Mouse (Mus musculus): ENCODE measurements at regions not wholly inside any gene's neighbourhood (a gene's known extent, or its start where the extent isn't known, plus 50 kb on each side); places are given as distances from the start of the nearest gene placed in this dataset.

DNA sequence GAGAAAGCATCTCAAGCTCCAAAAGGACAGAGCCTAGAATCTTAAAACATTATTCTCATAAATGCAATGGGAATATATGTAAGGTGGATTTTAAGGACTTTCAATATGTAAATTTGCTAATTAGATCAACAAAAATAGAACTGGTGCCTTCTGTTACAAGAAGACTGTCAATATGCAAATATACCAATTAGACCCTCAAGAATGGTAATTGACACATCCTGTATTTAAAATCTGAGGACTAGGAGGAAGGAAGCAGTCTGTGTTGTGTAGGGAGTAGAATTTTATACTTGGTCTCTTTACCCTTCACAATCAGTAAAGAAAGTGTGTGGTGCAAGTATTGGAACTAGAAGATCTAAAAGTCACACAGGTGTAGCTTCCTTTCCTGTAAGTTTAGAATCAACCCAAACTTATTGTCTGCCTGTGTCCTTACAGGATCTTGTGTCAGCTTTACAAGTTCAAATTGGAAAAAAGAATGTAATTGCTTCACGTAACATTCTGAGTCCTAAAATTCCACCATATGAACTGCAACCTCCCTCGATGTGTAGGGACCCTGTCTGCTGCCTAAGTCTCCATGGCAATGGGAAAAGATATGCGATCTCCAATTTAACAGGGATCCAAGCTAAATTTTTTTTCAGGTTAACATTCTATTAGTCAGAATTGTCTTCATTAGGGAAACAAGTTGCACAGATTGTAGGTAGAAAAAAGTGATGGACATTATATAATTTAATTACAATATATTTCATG, 1026.8 kb downstream of the Gm9008 start:
- H3K27me3 ChIP-seq, result no peaks in the 10 kb centered on the region
- H3K36me3 ChIP-seq, result no peaks in the 10 kb centered on the region
- H3K4me2 ChIP-seq (replicated peaks), result no peak overlapping the region
- 55% methylated on average over 3 of the region's 3 CpGs for WGBS
- peak; percentile 89 for ATAC-seq (replicated peaks)
- no peaks in the 10 kb centered on the region for H3K4me1 ChIP-seq
- no peak overlapping the region; the same call in 1 of the 2 replicates for H3K27ac ChIP-seq (replicated peaks)
- no peaks in the 10 kb centered on the region for H3K9me3 ChIP-seq
- H3K4me3 ChIP-seq, result no peak overlapping the region
- H3K9ac ChIP-seq (replicated peaks), result no peak overlapping the region

DNA sequence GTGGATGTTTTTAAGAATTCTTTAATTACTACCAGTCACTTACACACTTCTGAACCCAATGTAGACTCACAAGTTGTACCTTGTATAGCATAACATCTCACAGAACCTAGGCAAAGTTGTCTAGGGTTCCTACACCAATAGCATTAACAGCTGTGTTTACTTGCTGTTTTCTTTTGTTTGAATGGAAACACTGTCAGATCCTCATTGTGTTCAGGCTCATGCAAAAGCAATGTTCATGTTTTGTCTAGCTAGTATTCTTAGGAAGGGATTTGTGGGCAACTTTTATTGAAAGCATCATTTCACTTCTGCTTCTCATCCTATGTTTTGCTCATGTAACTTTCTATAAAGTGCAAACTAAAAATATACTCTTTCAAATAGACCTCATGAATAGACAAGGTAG, 1027.5 kb downstream of the Gm9008 start:
- Histone ChIP-seq H3K4me3 (no peak overlapping the region), H3K27ac (replicated peaks) (peak overlapping the region; percentile 31; the same call in 1 of the 2 replicates), H3K4me2 (replicated peaks) (no peak overlapping the region), H3K9ac (replicated peaks) (no peak overlapping the region), H3K36me3 (no peaks in the 10 kb centered on the region), H3K4me1 (no peaks in the 10 kb centered on the region), H3K27me3 (no peaks in the 10 kb centered on the region), H3K9me3 (no peaks in the 10 kb centered on the region)
- 0 out of 2 replicates have a peak, but pooled peaks have one; percentile 55 for ATAC-seq (replicated peaks)

DNA sequence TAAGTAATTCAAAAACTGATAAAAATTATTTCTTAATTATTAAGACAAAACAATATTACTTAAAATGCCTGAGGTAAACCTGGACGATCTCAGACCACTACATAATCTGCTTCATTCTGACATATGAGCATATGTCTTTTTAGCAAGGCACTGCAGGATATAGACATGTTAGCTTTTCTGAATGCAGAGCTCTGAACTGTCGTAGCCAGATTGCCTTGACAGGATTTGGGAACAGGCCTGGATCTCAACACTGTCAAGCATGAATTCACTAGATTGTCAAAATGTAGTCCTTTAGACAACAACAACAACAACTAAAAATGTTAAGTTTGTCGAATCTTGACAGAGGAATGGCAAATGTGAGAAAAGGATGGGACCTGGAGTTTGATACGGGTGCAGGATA, 1045.0 kb downstream of the Gm9008 start:
- 65% methylated on average over 4 of the region's 4 CpGs for WGBS
- Histone ChIP-seq H3K9me3 (no peaks in the 10 kb centered on the region), H3K4me3 (no peak overlapping the region), H3K27ac (replicated peaks) (no peak overlapping the region), H3K4me1 (no peaks in the 10 kb centered on the region), H3K4me2 (replicated peaks) (no peak overlapping the region), H3K27me3 (no peaks in the 10 kb centered on the region), H3K9ac (replicated peaks) (no peak overlapping the region), H3K36me3 (no peaks in the 10 kb centered on the region)
- ATAC-seq (replicated peaks), result 0 out of 2 replicates have a peak, but pooled peaks have one; percentile 46

Data from forebrain, embryonic 15.5 days (tissue).